Mouse (Mus musculus) MEL (cell line): Measurements from ENCODE around the gene Ppp1r9b.

Experiments used
- CHD1 ChIP-seq: IDR thresholded peaks from 2 replicates; pipeline ENCODE4 v1.6.1; 2012; ENCODE audit warnings: low read depth, mild to moderate bottlenecking, inconsistent platforms, low read length, improper control_type of control experiment
- CTCF ChIP-seq, 3 experiments: IDR thresholded peaks in 2 of 3; conservative IDR thresholded peaks in 1 of 3; 2 replicates each; pipeline ENCODE4 v1.5.1; 2011 to 2012; ENCODE audit warnings: low read length in 3 of 3, low read depth in 2 of 3, mild to moderate bottlenecking in 2 of 3, improper control_type of control experiment in 1 of 3, inconsistent platforms in 1 of 3, mixed read lengths in 1 of 3, moderate library complexity in 1 of 3; ENCODE audit not compliant: control insufficient read depth in 1 of 3, insufficient read depth in 1 of 3, poor library complexity in 1 of 3, severe bottlenecking in 1 of 3
- EP300 ChIP-seq, 2 experiments: IDR thresholded peaks; 2 replicates each; pipeline ENCODE4 v1.6.1; 2011; ENCODE audit warnings: improper control_type of control experiment in 2 of 2, low read length in 2 of 2, low read depth in 1 of 2, mild to moderate bottlenecking in 1 of 2
- GATA1 ChIP-seq: IDR thresholded peaks from 2 replicates; pipeline ENCODE4 v1.6.1; 2011; ENCODE audit warnings: low read depth, low read length, improper control_type of control experiment
- JUND ChIP-seq: IDR thresholded peaks from 2 replicates; pipeline ENCODE4 v1.6.1; 2011; ENCODE audit warnings: low read depth, mild to moderate bottlenecking, improper control_type of control experiment, low read length
- MEF2A ChIP-seq: IDR thresholded peaks from 2 replicates; pipeline ENCODE4 v1.6.1; 2014; ENCODE audit warnings: low read depth, mild to moderate bottlenecking, inconsistent platforms, low read length, improper control_type of control experiment; ENCODE audit not compliant: poor library complexity, insufficient replicate concordance, severe bottlenecking; ENCODE audit errors: extremely low read depth
- NELFE ChIP-seq: IDR thresholded peaks from 2 replicates; pipeline ENCODE4 v1.6.1; 2011; ENCODE audit warnings: low read depth, low read length, improper control_type of control experiment
- NRF1 ChIP-seq: IDR thresholded peaks from 2 replicates; pipeline ENCODE4 v1.6.1; 2014; ENCODE audit warnings: low read depth, mild to moderate bottlenecking, inconsistent platforms, low read length, improper control_type of control experiment, moderate library complexity; ENCODE audit not compliant: poor library complexity, insufficient read depth, severe bottlenecking
- POLR2A ChIP-seq, 2 experiments: IDR thresholded peaks; 2 replicates each; pipeline ENCODE4 v1.6.1; 2011 to 2012; ENCODE audit warnings: low read length in 2 of 2, mild to moderate bottlenecking in 2 of 2, control low read depth in 1 of 2, improper control_type of control experiment in 1 of 2, low read depth in 1 of 2, moderate library complexity in 1 of 2; ENCODE audit not compliant: control insufficient read depth in 1 of 2, insufficient read depth in 1 of 2, poor library complexity in 1 of 2
- POLR2AphosphoS2 ChIP-seq: IDR thresholded peaks from 2 replicates; pipeline ENCODE4 v1.6.1; 2011; ENCODE audit warnings: low read length, improper control_type of control experiment
- POLR2AphosphoS5 ChIP-seq: IDR thresholded peaks from 2 replicates; pipeline ENCODE4 v1.6.1; 2012; ENCODE audit warnings: low read depth, borderline replicate concordance, mild to moderate bottlenecking, inconsistent platforms, low read length, moderate library complexity, mixed read lengths
- RAD21 ChIP-seq: IDR thresholded peaks from 2 replicates; pipeline ENCODE4 v1.6.1; 2011; ENCODE audit warnings: mild to moderate bottlenecking, low read depth, low read length, improper control_type of control experiment
- RCOR1 ChIP-seq: IDR thresholded peaks from 2 replicates; pipeline ENCODE4 v1.6.1; 2012; ENCODE audit warnings: low read depth, mild to moderate bottlenecking, inconsistent platforms, low read length, improper control_type of control experiment
- UBTF ChIP-seq: IDR thresholded peaks from 2 replicates; pipeline ENCODE4 v1.6.1; 2012; ENCODE audit warnings: low read depth, mild to moderate bottlenecking, inconsistent platforms, low read length, improper control_type of control experiment, moderate library complexity, borderline replicate concordance; ENCODE audit not compliant: insufficient read depth

- TF ChIP-seq POLR2AphosphoS2: no peak
- no peak for TF ChIP-seq POLR2A (IDR thresholded peaks at IDR 0.05; ENCODE audit: control insufficient read depth in 1 of 2, insufficient read depth in 1 of 2, low read depth in 1 of 2, low read length in 2 of 2, poor library complexity in 1 of 2)
- no peak for TF ChIP-seq MEF2A
- TF ChIP-seq EP300 (IDR thresholded peaks at IDR 0.05; ENCODE audit: low read depth in 1 of 2, low read length in 2 of 2): no peak
- no peak for TF ChIP-seq CTCF (IDR thresholded peaks at IDR 0.05 in 2 of 3, conservative IDR thresholded peaks at IDR 0.05 in 1 of 3; ENCODE audit: control insufficient read depth in 1 of 3, insufficient read depth in 1 of 3, low read depth in 2 of 3, low read length in 3 of 3, poor library complexity in 1 of 3, severe bottlenecking in 1 of 3)
- no peak for TF ChIP-seq UBTF
- TF ChIP-seq POLR2AphosphoS5: no peak
- TF ChIP-seq NELFE: no peak
- TF ChIP-seq NRF1: no peak
- no peak for TF ChIP-seq JUND
- no peak for TF ChIP-seq RAD21
- TF ChIP-seq RCOR1: no peak
- TF ChIP-seq GATA1: no peak
- TF ChIP-seq CHD1: no peak
These were observed 15.9 kb upstream of the Ppp1r9b start for GRCm38 (mm10) chr11:94974951-94975350.
